ENCODE assay signal across 10 mouse cellular contexts in genomic region chrX:136761103-136762074, GRCm38 (mm10). TPM values are rescaled to one million over a fixed set of nuclear protein-coding genes. Genes with fewer than 3 reads are reported as not detected.
A peak's percentile ranks its signal among the peaks of the same experiment; 100 is the strongest.
DNase-seq lines count a peak whose midpoint lies in the region; ATAC-seq and TF ChIP-seq lines count a peak whose summit lies in the region.
"Had no signal": no experiment of that assay in that cellular context is flagged by ENCODE, and none has a peak within 500 bp of the region (broad histone marks: within the 10 kb centered on the region; RNA-seq: fewer than 3 reads in every experiment).

No protein-coding gene starts in this region.

- no peaks in the 10 kb centered on the region for H3K27me3 ChIP-seq in liver, embryonic 14.5 days (ENCODE audit: control insufficient read depth, insufficient read depth, low read length)
- H3K27me3 ChIP-seq in liver, embryonic 11.5 days (replicated peaks; ENCODE audit: control insufficient read depth, insufficient read depth, low read length), result no peaks in the 10 kb centered on the region
- H3K27me3 ChIP-seq: midbrain, embryonic 12.5 days had no signal

- H3K4me1 ChIP-seq in liver, embryonic 14.5 days (replicated peaks; ENCODE audit: control insufficient read depth in 2 of 2, insufficient read depth in 2 of 2, low read length in 1 of 2), result no peaks in the 10 kb centered on the region
- H3K4me1 ChIP-seq in liver, embryonic 11.5 days (replicated peaks; ENCODE audit: control insufficient read depth, insufficient read depth, low read length), result no peaks in the 10 kb centered on the region
- H3K4me1 ChIP-seq: midbrain, embryonic 12.5 days had no signal

- no peak for ATAC-seq in liver, embryonic 14.5 days (ENCODE audit: insufficient read depth)
- no peak for ATAC-seq in liver, embryonic 11.5 days (replicated peaks; ENCODE audit: low FRiP score)

- WGBS in liver, embryonic 14.5 days (ENCODE audit: insufficient replicate concordance), result 58% methylated on average over 11 of the region's 11 CpGs
- WGBS in liver, embryonic 11.5 days, result 77% methylated on average over 11 of the region's 11 CpGs

- H3K9ac ChIP-seq in liver, embryonic 14.5 days (replicated peaks), result no peak overlapping the region
- H3K9ac ChIP-seq in liver, embryonic 11.5 days (ENCODE audit: low read depth, low read length), result no peak overlapping the region
- H3K9ac ChIP-seq: midbrain, embryonic 12.5 days had no signal

- peak; percentile 51 for TF ChIP-seq CTCF in liver, embryonic 14.5 days (IDR thresholded peaks at IDR 0.05; ENCODE audit: low read depth)
- TF ChIP-seq CTCF in brain, embryonic 14.5 days (IDR thresholded peaks at IDR 0.05; ENCODE audit: borderline replicate concordance, extremely low read depth, insufficient read depth, insufficient read length), result peak; percentile 42; the same call in 1 of the 2 replicates

- H3K4me2 ChIP-seq in liver, embryonic 14.5 days (ENCODE audit: low read depth), result no peak overlapping the region
- no peak overlapping the region for H3K4me2 ChIP-seq in liver, embryonic 11.5 days
- H3K4me2 ChIP-seq: midbrain, embryonic 12.5 days had no signal

- H3K27ac ChIP-seq in liver, embryonic 14.5 days, result no peak overlapping the region
- no peak overlapping the region for H3K27ac ChIP-seq in liver, embryonic 11.5 days (ENCODE audit: low read depth, low read length)
- H3K27ac ChIP-seq: midbrain, embryonic 12.5 days had no signal

- H3K9me3 ChIP-seq in liver, embryonic 14.5 days (ENCODE audit: control insufficient read depth, low read length), result no peaks in the 10 kb centered on the region
- no peaks in the 10 kb centered on the region for H3K9me3 ChIP-seq in liver, embryonic 11.5 days (ENCODE audit: control insufficient read depth, low read length)
- H3K9me3 ChIP-seq: midbrain, embryonic 12.5 days had no signal

- no peak overlapping the region for H3K4me3 ChIP-seq in liver, embryonic 14.5 days (ENCODE audit: insufficient read depth in 1 of 2, low read depth in 2 of 2, low read length in 2 of 2)
- no peak overlapping the region for H3K4me3 ChIP-seq in liver, embryonic 11.5 days (ENCODE audit: low read depth, low read length)
- H3K4me3 ChIP-seq: midbrain, embryonic 12.5 days had no signal

- H3K36me3 ChIP-seq in liver, embryonic 14.5 days (replicated peaks; ENCODE audit: control insufficient read depth, insufficient read depth, low read depth), result no peaks in the 10 kb centered on the region
- no peaks in the 10 kb centered on the region; the same call in 1 of the 2 replicates for H3K36me3 ChIP-seq in liver, embryonic 11.5 days (ENCODE audit: control insufficient read depth, insufficient read depth, low read length)
- H3K36me3 ChIP-seq: midbrain, embryonic 12.5 days had no signal

- DNase-seq in adrenal gland, postnatal 10 days, result peak; percentile 4
- DNase-seq in adrenal gland, postnatal 25 days, result no peak
- DNase-seq in liver, embryonic 14.5 days (ENCODE audit: low read depth in 3 of 3, low spot score in 3 of 3), result no peak
- no peak for DNase-seq in liver, embryonic 11.5 days (ENCODE audit: low spot score)
- peak; percentile 68 for DNase-seq in brain, embryonic 14.5 days (ENCODE audit: low read depth)
- peak; percentile 37 for DNase-seq in lung, postnatal 36 days
- DNase-seq in spleen, adult 18-20 months, result no peak
- no peak for DNase-seq in urinary bladder, adult 2 months (ENCODE audit: low spot score)

- TF ChIP-seq EP300 in liver, embryonic 14.5 days (IDR thresholded peaks at IDR 0.05; ENCODE audit: low read depth), result no peak

- no peak for TF ChIP-seq POLR2A in brain, embryonic 14.5 days (IDR thresholded peaks at IDR 0.05; ENCODE audit: borderline replicate concordance, extremely low read depth, insufficient read depth, insufficient read length, poor library complexity, severe bottlenecking)

RNA-seq across cellular contexts. Expression of gene Morf4l2, which starts 17.9 kb away (rescaled TPM):
- total RNA-seq in adrenal gland, postnatal 10 days (2021), result 100 to 1,000 TPM; 226 to 278 TPM
- total RNA-seq in adrenal gland, postnatal 25 days (2021), result 257 and 345 TPM in 2 replicates
- polyA plus RNA-seq in liver, embryonic 14.5 days (2012; rRNA removed), result 73.8 and 111 TPM in 2 replicates
- polyA plus RNA-seq in liver, embryonic 14.5 days (2014; fragmentation: Nextera tagmentation; extraction: Ambion mirVana), result 191 and 193 TPM in 2 replicates
- 419 and 436 TPM in 2 replicates for polyA plus RNA-seq in liver, embryonic 11.5 days (2014; fragmentation: Nextera tagmentation; extraction: Ambion mirVana)
- 369 and 380 TPM in 2 replicates for polyA plus RNA-seq in brain, embryonic 14.5 days (2012; rRNA removed)
- 171 and 201 TPM in 2 replicates for polyA plus RNA-seq in urinary bladder, adult 2 months (2012; rRNA removed)

RNA-seq across cellular contexts. Expression of gene Glra4, which starts 18.6 kb away (rescaled TPM):
- not detected for total RNA-seq in adrenal gland, postnatal 10 days (2021)
- not detected in 2 replicates for total RNA-seq in adrenal gland, postnatal 25 days (2021)
- not detected in 2 replicates for polyA plus RNA-seq in liver, embryonic 14.5 days (2012; rRNA removed)
- polyA plus RNA-seq in liver, embryonic 14.5 days (2014; fragmentation: Nextera tagmentation; extraction: Ambion mirVana), result not detected in 2 replicates
- polyA plus RNA-seq in liver, embryonic 11.5 days (2014; fragmentation: Nextera tagmentation; extraction: Ambion mirVana), result 0.15 TPM in 1 of 2 replicates, not detected in the other
- polyA plus RNA-seq in brain, embryonic 14.5 days (2012; rRNA removed), result 0.04 and 0.05 TPM in 2 replicates
- polyA plus RNA-seq in urinary bladder, adult 2 months (2012; rRNA removed), result not detected in 2 replicates
- polyA plus RNA-seq: C2C12 had no signal

RNA-seq across cellular contexts. Expression of gene Tceal1, which starts 53.6 kb away (rescaled TPM):
- 1 to 10 TPM; 6.4 to 6.9 TPM for total RNA-seq in adrenal gland, postnatal 10 days (2021)
- 8.2 and 10.1 TPM in 2 replicates for total RNA-seq in adrenal gland, postnatal 25 days (2021)
- polyA plus RNA-seq in liver, embryonic 14.5 days (2012; rRNA removed), result 0.21 and 0.37 TPM in 2 replicates
- polyA plus RNA-seq in liver, embryonic 14.5 days (2014; fragmentation: Nextera tagmentation; extraction: Ambion mirVana), result 0.83 and 0.96 TPM in 2 replicates
- 2.9 and 3.5 TPM in 2 replicates for polyA plus RNA-seq in liver, embryonic 11.5 days (2014; fragmentation: Nextera tagmentation; extraction: Ambion mirVana)
- 10.9 and 11.8 TPM in 2 replicates for polyA plus RNA-seq in brain, embryonic 14.5 days (2012; rRNA removed)
- polyA plus RNA-seq in urinary bladder, adult 2 months (2012; rRNA removed), result 6.3 and 7.3 TPM in 2 replicates

Comparison
In these comparisons a context has a peak if more than half of its experiments do, and no peak if none do; other contexts are left out.
1. DNase-seq: peak in adrenal gland, postnatal 10 days (single experiment), brain, embryonic 14.5 days (single experiment) and lung, postnatal 36 days (single experiment); none in adrenal gland, postnatal 25 days (single experiment), liver, embryonic 14.5 days (0 of 3), liver, embryonic 11.5 days (single experiment), spleen, adult 18-20 months (0 of 2) and urinary bladder, adult 2 months (single experiment).